Mouse (Mus musculus) activated CD4-positive, CD25-positive, alpha-beta regulatory T cell, adult 4 months (primary cell): ENCODE measurements around the gene Cox15. TPM values are rescaled to one million over a fixed set of nuclear protein-coding genes. Genes with fewer than 3 reads are reported as not detected.
A peak's percentile ranks its signal among the peaks of the same experiment; 100 is the strongest.

ENCODE experiments used
- ATAC-seq: one replicate; pipeline ENCODE4 v1.8.0; 2017
- polyA plus RNA-seq, 2 experiments: library from polyadenylated mRNA; unstranded; fragments of 100-300 nt; shearing (Covaris generic); gene quantifications; one replicate each; pipeline ENCODE4 v1.2.1; 2017

Cox15 gene
- polyA plus RNA-seq, 2 experiments from 2014 or later, result 6.6 to 8.1 TPM

DNA sequence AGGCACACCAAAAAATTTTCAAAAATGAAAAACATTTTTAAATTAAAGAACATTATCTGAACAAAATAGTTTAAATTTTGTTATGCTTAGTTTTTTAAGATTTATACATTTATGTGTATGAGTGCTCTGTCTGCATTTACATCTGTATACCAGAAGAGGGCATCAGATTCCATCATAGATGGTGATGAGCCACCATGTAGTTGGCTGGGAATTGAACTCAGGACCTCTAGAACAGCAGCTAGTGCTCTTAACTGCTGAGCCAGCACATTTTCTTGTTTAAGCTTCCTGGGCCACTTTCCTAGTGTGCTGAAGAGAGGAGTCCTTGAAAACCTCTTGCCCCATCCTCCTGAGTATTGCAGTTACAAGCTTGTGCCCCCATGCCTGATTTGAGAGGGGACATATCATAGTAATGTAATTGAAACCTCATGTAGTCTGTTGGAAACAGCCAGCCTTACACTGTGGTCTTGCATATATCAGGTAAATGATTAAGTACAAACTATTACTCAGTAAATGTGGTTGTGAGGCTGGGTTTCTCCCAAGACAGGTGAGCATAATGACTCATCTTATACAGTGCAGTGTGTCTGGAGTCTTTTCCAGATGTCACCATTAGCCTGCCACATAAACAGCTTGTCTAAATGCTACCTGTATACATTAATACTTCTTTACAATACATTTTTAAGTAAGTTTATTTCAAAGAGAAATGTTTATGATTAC, 8.9 kb upstream of the Cox15 start:
- ATAC-seq, result no peak

DNA sequence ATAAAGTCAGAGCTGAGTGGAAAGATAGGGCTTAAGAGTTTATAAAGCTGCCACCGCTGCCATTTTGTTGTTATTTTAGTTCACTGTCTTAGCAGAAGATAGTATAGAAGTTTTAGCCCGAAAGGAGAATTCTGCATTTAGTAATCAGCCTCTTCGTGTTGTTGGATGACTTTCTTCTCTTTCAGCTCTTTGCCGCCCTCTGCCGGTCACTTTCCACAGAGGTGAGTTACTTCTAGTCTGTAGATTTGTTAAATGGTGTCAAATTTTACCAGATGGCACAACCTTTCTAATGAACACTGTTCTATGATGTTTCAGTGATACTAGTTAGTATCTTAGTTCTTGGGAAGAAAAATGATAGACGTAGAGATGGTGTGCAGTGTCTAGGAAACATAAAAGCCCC, 7.7 kb upstream of the Cox15 start:
- ATAC-seq, result peak; percentile 57

DNA sequence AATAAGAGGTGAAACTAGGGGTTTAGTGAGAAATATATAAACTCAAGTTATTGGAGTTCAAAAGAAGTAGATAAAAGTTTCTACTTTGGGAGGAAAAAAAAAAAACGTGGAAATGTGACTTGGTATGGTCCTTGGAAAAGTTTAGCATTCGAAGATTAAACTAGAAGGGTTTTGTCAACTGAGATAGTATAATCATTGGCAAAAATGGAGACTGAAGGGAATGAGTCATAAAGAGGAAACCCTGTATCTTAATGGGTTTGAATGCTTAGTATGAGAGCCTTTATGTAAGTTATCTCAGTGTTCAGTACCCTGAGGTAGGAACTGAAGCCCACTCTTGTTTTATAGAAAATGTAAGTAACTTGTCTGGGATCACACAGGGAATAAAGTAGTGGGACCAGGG, 2.1 kb upstream of the Cox15 start:
- no peak for ATAC-seq

DNA sequence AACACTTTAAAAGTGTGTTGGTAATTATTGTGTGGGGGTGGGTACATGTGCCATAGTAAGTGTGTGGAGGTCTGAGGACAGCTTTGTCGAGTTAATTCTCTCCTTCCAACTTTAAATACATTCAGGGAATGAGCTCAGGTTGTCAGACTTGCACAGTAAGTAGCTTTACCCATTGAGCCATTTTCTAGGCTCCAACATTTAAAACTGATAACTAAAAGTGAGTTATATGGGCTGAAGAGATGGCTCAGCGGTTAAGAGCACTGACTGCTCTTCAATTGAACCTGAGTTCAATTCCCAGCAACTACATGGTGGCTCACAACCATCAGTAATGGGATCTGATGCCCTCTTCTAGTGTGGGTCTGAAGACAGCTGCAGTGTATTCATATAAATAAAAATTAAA, 1.4 kb upstream of the Cox15 start:
- no peak for ATAC-seq

DNA sequence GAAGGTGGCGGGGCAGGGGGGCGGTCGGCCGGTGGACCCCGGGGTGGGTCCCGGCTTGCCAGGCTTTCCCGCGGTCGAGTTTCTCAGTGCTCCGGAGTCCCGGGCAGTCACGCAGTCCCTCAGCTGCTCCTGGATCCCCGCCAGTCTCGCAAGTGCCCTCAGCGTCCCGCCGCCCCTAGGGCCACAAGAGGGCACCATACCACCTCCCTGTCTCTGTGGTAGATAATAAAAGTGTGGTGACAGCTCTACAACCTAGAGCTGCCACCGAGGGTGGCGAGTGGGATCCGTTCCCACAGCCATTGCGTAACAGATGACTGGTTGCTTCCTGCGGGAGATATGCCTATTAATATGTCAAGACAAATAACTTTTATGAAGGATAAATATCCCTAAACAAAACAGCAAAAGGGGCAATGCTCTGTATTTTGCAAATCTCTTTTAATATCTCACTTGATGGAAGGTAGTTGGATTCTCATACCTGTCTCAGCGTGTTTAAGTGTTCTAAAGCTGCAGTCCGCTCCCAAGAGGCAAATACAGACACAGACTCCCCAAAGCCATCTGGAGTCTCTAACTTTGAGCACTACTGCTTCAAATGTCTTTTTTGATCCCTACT, 531 bp upstream of the Cox15 start:
- peak; percentile 75 for ATAC-seq

DNA sequence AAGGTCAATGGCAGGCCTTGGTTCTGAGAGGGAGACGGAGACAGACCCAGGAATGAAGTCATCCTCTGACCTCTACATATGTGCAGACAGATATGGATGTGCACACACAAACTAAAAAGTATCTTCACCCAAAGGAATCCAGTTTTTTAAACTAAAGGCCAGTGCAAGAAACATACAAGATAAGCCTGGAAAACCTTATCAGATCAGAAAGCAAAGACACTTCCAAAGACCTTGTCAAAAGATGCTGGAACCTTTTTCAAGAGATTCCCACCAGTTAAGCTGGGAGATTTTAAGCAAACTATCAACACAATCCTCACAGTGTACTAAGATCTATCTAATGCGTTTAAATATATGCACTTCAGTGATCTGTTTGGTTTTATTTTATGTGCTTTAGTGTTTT, 2.8 kb downstream of the Cox15 start:
- ATAC-seq, result no peak

DNA sequence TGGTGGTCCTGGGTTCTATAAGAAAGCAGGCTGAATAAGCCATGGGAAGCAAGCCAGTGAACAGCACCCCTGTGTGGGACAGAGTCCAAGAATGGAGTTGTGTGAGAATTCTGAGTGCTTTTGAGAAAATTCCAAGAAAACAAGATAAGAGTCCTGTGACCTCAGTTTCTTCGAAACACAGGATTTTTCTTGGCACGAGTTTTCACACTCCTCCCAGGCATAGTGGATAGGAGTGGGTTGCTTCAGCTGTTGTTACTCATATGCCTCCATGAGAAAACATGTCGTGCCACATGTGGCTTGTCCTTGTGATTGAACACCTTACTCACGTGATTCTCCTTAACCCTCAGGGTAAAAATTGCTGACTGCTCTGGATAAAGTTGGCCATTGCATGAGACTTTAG, 4.9 kb downstream of the Cox15 start:
- no peak for ATAC-seq

DNA sequence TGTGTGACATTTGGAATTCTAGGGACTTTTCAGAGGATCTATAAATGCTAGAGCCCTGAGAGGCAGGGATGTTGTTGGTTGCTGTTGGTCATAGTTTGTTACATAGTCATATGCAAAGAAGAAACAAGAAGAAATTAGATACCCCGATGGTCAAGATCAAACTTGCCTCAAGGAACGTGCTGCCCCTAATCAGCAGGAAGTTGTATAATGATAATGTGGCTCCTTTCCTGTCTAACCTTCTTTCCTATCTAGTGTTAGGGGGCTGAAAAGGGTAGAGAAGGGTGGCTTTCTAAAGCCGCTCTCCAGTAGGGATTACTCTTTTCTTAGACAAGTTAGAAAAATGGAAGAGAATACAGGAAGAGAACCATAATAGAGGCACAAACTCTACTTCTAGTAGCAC, 7.1 kb downstream of the Cox15 start:
- ATAC-seq, result no peak

DNA sequence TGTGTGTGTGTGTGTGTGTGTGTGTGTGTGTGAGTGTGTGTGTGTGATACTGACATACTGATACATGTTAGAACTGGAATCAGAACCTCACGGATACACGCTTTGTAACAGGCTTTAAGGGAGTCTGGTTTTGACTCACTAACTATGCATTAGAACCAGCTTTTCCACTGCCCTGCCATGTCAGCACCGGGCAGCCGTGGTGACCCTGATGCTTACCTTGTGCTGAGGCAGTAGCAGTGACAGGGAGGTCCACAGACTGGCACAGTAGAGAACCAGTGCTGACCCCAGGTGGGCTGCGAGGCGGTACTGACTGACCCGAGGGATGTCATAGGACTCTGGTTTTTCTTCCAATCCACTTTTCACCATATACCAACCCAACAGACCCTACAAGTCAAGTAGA, 9.4 kb downstream of the Cox15 start:
- ATAC-seq, result no peak

DNA sequence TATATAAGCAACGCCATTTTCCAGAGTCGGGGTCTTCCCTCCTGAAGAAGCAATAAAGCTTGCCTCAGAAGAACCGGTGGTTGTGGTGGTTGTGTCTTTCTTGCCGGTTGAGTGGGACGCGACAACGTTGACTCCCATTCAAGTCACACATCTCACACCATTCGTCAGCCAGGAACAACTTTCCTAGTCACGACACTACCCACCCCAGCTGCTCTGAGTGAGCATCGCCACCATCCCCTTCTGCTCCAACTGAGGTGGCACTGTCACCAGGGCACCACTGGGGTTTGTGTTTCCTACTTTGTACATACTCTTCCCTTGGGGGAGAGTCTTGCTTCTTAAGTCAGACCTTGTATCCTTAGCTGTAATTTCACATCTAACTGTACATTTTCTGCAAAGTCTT, 14.4 kb downstream of the Cox15 start:
- ATAC-seq, result no peak

DNA sequence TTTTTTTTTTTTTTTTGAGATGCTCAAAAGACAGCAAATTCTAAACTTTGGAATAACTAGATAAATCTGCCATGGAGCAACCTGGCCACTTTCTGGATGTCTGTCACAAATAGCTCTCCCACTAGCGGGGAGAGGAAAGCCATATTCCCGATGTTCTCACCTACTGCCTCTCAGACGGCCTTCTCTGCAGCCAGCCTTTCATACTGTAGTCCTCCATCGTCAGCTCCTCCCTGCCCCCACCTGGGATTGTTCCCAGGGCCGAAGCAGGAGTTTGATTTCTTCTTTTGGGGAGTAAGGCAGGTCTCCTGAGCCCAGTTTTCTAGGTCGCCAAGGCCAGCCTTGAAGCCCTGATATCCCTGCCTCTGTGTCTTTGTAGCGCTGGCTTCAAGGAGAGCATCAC, 21.6 kb downstream of the Cox15 start:
- ATAC-seq, result no peak

DNA sequence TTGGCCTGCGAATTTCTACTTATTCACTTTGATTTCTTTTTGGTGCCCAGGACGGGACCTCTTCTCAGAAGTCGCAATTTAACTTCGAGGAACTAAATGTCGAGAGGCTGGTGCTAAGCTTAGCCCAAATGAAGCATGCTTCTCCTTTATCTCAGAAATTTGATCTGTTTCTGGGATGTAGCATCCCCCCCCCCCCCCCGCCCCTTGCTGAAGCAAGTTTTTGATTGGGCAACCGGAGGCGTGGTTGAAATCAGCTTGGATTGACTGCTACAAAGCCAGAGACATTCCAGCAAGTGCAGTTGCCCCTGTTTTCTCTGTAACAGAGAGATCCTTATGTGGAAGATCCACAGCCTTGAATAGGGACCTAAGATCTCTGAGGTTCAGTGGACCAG, 22.8 kb downstream of the Cox15 start:
- ATAC-seq, result no peak

DNA sequence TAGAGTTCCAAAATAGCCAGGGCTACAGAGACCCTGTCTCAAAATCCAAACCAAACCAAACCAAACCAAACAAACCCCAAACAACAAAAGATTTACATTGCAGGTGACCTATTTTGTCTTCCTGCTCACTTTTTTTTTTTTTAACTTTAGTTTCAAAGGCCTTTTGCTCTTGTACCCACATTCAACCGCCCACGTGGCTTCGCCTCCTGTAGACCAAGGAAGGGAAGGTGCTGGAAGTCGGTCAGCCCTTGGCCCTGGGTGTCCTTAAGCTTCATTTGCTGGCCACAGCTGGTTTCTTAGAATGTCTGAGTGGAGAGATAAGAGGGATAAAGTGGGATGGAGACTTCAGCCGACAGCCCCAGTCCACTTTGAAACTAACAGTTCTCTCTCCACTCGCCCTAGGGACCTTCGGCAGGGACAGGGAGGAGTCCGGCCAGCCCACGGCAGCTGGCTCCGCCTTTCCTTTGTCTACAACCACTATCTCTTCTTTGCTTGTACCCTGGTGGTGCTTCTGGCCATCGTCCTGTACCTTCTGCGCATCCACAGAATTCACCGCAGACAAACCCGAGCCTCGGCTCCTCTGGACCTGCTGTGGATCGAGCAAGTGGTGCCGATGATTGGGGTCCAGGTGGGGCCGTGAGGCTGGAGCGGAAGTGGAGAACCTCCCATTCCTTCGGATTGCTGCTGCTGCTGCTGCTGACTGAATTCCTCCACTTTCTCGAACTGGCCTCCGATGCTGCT, 23.3 kb downstream of the Cox15 start:
- ATAC-seq, result no peak

DNA sequence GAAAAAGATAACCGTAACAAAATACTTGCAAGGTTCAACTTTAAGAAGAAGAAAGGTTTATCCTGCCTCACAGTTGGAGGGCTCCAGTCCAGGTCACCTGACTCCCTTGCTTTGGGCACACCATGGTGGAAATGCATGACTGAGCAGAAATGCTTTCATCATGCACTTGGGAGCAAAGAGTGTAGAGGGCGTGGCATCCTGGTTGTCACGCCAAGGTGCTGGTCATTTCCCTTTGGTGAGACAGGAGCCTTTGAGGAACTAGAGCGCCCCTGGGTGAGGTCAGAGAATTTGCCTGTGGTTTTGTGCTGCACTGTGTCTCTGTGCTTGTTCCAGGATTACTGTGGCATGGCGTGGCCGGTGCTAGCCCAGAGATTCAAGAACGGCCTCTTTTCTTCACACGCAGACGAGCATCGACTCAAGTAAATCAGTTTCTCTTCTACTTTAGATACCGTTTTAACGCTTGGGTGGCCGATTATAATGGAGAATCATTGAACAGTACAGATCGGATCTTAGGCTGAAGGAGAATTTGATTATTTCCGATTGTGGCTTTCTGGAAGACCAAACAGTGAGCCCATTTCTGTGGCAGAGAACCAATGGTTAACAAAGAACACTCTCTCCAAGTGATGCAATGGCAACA, 26.2 kb downstream of the Cox15 start:
- ATAC-seq, result no peak

DNA sequence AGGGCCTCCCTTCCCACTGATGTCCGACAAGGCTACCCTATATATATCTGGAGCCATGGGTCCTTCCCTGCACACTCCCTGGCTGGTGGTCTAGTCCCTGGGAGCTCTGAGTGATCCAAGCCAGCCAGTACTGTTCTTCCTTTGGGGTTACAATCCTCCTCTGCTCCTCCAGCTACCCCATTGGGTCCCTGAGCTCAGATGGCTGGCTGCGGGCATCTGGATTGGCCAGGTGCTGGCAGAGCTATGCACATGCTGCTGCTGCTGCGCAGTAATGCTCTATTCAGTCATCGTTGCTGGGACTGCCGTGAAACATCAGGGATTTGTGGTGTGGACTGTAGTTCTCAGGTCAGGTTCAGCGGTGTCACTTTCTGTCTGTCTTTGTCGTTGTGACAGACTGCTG, 28.0 kb downstream of the Cox15 start:
- no peak for ATAC-seq

DNA sequence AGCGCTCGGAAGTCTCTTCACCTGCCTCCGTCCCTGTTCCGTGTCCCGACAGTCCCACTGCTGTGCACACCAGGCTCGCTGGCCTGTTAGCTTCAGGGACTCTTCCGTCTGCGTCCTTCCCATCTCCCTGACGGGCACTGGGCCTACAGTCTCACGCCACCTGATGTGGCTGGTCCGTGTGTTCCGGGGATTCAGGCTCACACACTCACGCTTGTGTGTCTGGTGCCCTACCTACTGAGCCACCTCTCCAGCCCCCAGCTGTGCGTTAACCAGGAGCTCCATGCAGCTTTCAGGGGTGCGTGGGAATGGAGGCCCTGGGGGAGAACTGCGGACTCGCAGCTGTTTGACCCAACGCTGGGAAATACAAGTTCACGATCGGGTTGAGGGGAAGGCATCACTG, 28.6 kb downstream of the Cox15 start:
- ATAC-seq, result no peak

DNA sequence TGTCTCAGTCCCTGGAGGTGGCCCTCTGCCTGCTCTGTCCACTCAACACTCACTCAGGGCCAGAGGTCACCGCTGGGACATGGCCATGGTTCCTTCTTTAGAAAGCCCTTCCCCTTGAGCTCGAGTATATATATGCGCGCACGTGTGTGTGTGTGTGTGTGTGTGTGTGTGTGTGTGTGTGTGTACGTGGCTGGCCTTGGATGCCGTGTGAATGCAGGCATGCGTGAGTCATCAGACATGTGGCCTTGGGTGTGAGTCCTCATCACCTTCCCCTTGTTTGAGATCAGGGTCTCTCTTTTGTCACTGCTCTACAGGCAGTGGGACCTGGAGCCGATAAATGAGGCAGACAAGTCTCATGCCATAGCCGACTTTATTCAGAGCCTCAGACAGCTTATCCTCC, 29.3 kb downstream of the Cox15 start:
- no peak for ATAC-seq

DNA sequence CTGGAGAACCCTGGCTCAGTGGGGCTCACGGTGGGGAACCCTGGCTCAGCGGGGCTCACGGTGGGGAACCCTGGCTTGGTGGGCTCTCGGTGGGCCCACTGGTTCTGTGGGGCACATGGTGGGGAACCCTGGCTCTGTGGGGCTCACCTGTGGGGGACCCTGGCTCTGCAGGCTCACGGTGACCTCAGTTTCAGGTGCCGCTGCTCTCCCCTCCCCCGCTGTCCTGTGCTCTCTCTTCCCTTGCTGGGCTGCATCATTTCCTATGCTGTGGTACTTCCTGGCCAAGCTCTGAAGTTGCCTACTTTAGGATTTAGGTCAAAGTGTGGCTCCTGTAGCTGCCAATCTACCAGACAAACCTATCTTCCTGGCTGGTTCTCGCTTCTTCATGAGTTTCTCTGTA, 29.9 kb downstream of the Cox15 start:
- ATAC-seq, result no peak

DNA sequence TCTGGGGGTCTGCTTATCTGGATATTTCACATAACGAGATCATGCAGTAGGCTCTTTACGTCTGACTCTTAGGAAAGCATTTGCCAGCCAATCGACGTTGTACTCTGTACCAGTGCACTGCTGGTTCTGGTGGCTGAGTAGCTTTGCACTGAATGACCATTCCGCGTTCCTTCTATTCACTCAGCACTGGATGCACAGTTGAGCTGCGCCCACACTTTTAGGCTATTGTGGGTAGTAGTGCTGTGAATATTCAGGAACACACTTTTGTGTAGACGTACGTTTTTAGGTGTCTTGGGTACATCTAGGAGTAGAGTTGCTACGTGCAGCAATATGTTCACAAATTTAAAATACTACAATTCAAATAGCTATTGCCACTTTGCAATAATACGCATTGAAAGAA, 32.7 kb downstream of the Cox15 start:
- no peak for ATAC-seq

DNA sequence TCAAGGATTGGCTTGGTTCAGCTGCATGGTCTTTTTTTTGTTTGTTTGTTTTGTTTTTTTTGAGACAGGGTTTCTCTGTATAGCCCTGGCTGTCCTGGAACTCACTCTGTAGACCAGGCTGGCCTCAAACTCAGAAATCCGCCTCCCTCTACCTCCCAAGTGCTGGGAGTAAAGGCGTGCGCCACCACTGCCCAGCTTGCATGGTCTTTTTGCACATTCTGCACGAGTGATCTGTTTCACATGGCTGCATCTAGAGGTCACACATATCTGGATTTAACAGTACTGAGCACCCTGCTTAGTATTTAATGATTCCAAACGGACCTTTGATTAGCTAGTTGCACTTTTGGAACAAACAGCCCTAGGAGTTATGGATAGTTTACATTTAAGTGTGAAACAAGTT, 40.8 kb downstream of the Cox15 start:
- ATAC-seq, result no peak

DNA sequence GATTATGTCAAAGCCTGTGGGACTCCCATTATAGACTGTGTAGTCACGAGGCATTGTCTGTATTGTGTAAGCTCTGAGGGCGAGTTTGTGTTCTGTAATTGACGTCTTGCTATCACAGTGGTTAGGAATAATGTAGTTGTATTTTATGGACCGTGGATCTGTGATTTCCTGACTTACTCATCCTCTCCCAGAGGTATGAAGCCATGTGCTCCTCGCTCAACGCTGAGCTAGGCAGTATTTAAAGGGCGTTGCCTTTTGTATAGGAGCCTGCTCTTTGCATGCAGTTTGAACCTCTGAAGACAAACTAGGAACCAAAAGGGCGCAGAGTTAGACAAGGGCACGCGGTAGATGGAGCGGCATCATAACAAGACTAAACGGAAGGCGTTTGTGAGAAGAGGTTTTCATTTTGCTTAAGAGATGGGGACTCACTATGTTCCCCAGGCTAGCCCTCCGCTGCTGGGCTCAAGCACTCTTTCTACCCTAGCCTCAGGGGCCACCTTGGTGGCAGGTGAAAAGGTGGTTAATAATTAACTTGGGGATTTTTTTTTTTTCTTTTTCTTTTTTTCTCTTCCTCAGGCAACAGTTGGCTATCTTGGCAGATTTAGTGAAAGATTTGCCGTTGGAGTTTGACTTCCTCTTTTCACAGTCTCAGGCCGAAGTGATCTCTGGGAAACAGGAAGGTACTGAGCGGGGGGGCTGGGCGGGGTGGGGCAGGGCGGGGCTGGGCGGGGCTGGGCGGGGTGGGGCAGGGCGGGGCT, 41.5 kb downstream of the Cox15 start:
- ATAC-seq, result peak; percentile 52

DNA sequence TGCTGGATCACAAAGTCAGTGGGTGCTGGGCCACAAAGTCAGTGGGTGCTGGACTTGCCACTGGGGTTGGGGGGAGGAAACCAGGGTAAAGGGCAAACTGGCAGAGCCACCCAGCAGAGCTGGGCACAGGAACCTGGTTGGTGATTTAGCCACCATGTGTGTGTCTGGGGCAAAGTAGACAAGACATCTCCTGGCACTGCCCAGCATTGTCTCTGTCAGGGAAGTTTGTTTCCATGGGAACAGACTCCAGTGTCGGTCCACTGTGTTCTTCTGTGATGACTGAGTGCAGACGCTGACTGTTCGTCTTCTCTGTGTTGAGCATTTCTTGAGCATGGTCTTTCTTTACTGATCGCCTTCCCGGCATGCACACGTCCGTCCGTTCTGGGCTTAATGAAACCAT, 43.5 kb downstream of the Cox15 start:
- ATAC-seq, result no peak

DNA sequence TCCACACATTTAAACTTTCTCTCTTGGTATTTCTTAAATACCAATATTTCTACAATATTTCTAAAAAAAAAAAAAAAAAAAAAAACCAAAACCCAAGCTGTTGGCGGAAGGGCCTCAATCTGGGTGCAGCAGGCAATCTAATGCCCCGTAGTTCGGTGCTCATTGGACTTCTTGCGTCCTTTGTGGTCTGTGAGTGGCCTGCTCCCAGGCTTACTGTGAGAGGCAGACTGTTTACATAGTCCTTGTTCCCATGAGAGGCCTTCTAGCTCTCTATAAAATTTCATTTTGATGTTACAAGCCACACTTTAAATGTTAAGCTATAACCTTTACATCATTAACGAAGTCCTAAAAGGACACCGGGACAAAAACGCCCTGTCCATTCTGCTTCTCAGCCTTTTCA, 44.6 kb downstream of the Cox15 start:
- no peak for ATAC-seq
